Mouse (Mus musculus) frontal cortex, postnatal 25 days (tissue): ENCODE measurements at regions not wholly inside any gene's neighbourhood (a gene's known extent, or its start where the extent isn't known, plus 50 kb on each side); places are given as distances from the start of the nearest gene placed in this dataset.

ENCODE experiments used
- DNase-seq, 2 experiments: peaks; one replicate each; pipeline ENCODE4 v3.0.0; 2022; ENCODE audit warnings: low spot score in 2 of 2

DNA sequence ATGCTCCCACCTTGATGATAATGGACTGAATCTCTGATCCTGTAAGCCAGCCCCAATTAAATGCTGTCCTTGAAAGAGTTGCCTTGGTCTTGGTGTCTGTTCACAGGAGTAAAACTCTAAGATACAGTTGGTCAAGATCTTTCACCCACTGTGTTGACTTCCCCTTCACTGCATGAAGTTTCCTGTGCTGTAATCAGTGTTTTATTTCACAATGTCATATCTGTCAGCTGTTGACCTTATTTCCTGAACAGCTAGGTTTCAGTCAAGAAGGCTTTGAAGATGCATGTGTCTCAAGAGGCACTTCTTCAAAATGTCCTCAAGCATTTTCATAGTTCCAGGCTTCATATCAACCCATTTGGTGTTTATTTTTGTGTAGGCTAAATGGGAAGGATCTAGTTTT, 597.3 kb upstream of the Fam92a start:
- no peak for DNase-seq

DNA sequence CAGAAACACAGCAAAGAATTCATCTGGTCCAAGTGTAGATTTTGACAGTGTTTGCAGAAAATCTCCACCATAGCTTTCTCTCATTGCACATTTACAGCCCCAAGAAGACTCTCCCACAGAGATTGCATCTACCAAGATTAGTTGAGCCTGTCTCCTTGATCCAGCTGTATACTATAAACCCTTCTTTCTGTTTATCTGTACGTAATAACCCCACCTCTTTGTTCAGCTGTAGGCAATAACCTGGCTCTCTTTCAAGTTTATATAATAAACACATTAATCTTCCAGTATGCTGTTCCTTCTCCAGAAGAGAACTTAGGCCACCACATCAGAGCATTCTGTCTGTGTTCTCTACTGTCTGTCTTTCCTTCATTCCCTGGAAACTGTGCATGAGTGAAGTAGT, 594.9 kb upstream of the Fam92a start:
- no peak for DNase-seq

DNA sequence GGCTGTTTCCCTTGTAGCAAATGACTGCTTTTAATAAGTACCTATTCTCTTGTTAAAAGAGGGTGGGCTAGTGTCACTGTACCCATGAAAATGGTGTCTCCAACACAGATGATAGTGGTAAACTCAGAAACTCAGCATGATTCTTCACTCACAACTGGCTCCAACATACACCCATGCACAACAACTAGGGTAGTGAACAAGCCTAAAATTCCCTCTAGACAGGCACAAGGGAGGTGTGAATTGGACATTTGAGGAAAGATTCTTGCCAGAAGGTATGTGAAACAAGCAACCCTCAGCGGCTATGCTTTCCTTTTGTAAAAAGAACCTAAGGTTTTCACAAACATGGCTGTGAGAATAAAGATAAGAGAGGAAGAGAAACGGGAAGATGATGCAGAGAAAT, 579.0 kb upstream of the Fam92a start:
- no peak for DNase-seq

DNA sequence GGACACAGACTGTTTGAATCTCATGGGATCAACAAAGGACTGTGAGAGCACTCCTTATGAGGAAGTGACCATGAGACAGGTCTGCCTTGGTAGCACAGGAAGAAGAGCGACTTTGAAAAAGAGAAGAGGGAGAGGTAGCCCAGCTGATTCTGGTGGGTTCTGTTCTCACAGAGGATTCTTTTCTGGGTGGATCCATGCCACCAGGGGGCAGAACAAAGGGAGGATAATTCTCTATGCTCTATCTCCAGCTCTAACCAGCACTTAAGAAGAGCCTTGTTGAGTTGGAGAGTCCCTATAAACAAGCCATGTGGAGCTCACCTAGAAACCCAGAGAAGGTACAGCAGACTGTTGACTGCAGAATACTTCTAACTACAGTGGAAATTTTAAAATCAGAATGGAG, 578.1 kb upstream of the Fam92a start:
- DNase-seq, result no peak

DNA sequence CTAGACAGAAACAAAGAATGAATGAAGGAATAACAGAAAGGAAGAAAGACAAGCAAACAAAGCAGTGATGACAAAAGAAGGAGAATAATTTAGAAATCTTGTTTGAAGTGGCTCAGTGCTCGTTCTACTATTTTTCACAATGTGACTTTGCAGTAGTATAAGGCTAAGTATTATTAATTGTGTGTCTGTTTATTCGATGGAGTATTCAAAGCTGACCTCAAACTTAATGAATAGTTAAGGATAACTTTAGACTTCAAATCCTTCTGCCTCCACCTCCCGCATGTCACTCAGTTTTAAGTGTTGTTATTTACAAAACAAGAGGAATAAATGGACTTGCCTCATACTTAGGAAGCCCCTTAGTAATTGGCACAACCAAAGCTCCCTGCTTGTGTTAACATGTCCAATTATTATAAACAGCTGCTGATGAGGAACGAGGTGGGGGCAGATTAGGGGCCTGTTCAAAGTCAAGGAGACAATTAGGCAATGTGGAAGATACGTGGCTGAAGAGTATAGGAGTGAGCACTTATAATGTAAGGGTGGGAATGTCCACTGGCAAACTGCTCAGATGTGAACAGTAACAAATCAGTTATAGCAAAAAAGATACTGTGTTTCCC, 572.0 kb upstream of the Fam92a start:
- DNase-seq, result no peak

DNA sequence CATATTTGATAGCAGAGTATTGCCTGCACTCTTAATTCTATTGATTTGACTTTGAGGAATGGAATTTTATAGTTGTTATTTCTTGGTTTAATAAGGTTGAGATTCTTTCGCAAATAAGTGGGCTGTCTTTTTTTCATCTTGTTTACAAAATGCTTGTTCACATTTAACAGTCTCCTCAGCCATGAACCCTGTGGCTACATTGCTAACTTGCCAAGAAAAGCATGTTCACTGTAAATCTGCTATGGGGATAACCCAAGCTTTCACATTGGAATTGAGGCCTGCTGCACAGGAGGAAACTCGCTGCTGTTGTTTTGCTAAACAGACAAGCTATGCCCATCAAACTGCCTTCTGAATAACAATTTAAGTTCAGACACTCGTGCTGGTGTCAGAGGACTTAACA, 564.6 kb upstream of the Fam92a start:
- DNase-seq, result no peak

DNA sequence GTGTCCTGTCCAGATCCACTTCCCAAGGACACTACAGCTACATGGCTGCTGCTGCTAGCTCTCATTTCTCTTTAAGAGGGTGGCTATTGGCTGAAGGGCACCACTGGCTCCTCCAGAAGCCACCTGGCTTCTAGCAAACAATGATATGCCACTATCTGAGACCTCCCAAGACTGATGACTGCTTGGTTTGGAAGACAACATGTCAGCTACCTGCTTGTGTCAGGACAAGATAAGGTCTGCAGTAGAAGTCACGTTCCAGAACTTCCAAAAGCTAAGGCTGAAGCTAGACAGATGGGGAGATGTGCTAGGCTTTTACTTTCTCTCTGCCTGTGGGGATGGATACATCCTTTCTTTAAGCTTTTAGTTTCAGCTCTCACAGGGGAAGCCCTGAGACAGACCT, 528.4 kb upstream of the Fam92a start:
- DNase-seq, result no peak

DNA sequence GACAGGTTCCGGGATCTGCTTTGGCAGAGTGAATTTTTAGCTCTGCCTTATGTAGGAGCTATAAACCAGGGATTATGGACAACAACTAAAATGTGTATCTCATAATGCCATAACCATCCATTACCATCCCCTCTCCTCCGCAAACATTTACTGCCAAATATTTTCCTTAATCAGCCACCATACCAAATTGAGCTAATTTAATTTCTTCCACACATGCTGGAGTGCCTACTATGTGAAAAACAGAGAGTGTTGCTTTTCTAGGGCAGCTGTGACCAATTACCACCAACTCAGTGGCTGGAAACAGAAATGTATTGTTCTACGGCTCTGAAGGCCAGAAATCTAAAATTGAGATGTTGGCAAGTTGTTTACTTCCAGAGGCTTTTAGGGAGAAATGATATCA, 506.0 kb upstream of the Fam92a start:
- no peak for DNase-seq

DNA sequence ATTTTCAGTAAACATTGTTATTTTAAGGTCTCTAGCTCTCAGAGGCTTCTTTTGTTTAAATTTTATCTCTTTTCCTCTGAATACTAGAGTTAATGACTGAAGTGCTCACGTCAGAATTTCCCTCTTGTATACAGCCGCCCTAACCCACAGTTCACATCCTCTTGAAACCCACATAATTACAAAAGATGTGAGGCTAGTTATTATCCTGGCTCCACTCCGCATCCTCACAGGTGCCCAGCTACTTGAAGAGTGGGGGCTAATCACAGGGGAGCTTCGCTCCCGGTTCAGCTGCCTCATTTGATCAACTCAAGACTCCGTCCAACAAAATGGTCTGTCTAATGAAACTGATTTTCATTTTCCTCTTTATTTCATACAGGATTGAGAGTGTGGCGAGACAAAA, 499.6 kb upstream of the Fam92a start:
- DNase-seq, result no peak

DNA sequence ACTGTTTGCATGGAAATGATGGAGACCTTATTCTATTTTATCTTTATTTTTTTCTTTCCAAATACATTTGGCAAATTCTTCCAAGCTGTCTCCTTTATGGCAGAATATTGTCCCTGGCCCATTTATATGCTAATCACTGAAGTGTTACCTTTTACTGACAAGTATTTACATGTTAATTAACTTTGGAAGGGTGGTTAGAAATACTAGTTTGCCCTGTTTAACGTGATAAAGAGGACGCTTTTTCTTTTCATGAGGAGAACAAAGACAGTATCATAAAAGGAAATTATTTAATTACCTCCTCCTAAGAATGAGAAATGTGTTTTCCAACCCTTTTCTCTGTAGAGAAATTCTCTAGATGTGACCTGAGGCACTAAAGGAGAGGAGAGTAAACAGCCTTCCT, 491.4 kb upstream of the Fam92a start:
- no peak for DNase-seq

DNA sequence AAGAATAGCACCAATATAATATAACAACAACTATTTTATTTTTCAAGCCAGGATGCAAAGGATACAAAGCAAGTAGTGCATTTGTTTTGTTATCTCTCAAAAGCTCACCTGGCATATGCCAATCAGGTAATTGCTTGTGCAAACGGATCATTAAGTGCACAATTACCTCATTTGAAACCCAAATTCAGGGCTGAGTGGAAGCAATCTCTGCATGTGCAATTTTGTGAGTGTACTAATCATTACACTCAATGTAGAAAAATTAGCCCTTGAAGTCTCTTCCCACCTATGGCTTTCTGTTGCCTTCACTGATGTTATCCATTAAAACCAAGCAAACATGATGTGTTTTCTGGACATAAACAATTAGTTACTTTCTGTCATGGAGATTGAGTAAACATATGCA, 490.9 kb upstream of the Fam92a start:
- no peak for DNase-seq

DNA sequence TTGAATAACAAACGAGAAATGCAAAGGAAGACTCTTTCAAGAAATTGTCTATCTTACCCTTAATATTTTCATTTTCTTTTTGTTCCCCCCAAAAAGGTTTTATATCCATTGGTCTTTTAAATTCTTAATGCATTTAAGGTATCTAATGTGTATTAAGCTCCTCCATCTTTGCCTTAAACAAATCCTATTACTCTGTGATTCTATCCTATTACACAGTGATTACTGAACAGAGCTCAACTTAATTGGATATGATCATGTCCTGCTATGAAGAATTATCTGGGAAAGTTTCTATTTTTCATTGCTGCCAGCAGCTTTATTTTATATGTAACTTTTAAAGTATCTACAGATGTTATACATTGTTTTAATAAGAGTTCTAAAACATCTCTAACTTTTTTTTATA, 487.3 kb upstream of the Fam92a start:
- no peak for DNase-seq

DNA sequence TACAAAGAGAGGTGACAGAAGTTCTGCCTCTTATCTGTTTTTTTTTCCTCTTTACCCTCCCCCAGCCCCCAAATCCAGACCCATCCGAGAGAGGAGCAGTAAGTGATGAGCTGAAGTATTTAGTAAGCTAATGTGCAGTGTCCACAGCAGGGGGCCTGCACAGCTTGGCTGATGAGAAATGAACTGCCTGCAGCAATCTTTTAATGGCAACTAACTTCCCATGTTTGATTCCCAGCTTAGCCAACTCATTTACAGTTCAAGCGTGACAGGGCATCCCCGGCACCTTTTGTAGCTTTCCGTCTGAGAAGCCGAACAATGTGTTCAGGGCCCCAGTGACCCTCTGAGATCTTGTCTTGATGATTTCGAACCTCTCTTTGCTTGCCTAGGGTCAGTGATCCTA, 486.8 kb upstream of the Fam92a start:
- no peak for DNase-seq

DNA sequence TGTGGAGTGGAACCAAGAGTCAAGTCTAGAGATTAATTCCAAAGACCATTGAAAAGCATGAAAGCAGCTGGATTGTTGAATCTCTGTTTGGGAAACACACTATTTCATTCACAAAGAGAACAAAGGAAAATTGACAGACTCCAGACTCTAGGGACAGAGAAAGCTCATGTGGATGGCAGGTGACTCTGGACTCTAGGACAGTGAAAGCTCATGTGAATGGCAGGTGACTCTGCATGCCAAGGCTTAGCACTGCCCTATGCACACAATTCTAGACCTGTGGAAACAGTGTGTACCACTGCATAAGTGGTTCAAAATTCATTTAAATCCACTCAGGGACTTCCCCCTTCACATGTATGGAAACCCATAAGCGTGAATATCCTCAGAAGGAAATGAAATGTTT, 486.0 kb upstream of the Fam92a start:
- DNase-seq, result no peak

DNA sequence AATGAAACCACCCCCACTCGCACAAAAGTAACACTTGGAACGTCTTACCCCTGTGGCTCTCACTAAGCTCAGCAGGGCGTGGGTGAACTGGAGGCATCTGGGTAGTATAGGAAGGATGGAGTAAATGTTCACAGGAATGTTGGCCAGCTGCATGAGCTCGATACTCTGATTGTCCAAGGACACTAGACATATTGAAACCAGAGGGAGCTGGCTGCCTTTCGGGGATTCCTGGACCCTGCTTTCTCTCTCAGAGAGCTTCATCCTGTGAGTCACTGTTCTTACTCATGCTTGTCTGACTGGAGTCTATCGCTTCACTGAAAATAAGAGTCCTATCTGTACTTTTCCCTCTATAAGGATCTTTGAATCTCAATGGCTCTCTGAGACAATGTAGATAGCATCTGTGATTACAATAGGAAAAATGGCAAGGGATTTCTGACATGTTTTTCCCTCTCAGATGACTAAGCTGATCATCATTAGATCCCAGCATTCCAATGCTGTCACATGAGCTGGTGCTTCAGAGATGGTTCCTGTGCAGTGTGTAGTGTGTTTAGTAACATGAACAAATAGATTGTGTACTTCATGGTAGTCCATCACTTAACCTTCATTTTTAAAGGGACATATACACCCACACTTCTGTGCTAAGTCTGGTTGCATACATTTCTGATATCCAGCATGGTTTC, 485.2 kb upstream of the Fam92a start:
- DNase-seq, result no peak

DNA sequence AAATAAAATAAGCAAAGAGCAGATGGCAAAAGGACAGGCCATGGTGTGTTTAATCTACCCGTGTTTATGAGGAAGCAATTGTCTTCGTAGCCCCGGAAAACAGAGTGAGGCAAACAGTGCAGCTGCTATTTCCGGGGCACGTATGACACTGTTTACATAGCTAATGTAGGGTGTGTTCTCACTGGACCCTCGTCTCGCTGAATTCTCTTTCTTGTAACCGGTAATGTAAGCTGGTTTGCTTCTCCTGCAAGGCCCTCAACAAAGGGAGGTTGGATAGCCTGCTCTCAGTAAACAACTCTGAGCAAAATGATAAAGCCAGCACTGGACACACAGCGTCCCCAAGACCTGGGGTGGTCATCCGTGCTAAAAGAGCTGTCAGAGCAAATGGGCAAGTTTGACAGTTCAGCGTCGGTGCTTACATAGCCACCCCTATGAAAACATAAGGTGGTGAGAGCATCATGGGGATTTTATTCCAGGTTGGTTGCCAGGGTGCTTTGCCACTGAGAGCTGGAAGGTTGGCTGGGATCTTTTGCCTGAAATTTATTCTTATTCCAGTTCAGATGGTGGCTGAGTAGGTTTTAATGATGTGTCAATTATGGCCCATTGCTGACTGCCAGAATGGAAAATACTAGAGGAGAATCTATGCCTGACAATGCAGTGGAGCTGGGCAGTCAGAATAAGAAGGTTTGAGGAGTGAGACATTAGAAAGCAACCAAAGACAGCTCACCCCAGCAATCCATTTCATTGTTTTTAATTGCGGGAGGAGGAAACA, 483.8 kb upstream of the Fam92a start:
- DNase-seq, result no peak

DNA sequence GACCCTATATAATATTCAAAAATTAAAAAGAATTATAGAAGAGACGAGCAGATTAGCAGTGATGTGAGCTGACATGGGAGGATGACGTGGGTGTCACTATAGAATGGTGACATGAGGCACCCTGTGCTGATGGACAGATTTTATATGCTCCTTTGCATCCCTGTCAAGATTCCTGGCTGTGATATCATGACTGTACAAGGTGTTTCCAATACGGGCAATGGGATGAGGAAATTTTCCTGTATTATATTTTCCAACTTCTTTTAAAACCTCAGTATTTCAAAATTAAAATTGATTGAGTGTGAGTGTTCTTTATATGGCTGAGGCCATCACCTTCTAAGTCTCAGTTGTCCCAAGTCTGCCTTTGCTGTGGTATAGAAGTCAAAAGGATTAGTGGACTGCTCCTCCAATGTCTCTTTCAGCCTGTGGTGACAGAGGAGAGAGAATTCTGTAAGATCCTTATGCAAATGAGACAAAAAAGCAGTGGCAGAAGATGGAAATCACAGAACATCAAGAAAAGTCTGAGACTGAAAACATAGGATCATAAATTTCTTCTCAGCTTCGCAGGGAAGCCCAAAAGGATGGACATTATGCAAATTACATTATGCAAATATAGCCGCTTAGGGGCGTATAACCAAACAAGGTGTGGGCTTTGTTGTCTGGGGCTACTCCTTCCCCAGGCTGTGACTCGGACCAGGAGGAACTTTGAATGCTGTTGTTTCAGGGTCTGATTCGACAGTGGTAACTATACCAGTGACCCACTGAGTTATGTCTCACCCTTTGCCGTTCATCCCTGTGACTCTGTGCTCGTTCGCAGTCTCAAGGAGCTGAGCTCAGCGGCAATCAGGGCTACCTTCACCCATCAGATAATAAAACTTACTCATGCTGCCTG, 483.0 kb upstream of the Fam92a start:
- DNase-seq, result no peak

DNA sequence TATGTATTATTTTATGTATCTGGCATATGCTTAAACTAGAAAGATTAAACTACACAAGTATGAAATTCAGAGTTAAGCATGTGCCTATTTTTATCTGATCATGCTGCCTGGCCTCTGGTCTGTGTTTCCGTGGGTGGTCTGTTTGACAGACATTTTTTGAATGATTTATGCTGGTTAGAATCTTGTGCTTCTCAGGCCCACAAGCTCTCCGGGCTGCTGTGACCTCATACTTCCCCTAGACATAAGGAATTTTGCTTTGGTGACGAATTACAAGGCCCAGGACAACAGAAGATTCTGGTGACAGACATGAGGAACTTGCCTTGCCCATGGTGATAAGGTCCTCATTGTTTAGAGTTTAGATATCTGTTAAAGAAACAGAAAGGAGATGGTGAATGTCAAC, 475.9 kb upstream of the Fam92a start:
- DNase-seq, result no peak

DNA sequence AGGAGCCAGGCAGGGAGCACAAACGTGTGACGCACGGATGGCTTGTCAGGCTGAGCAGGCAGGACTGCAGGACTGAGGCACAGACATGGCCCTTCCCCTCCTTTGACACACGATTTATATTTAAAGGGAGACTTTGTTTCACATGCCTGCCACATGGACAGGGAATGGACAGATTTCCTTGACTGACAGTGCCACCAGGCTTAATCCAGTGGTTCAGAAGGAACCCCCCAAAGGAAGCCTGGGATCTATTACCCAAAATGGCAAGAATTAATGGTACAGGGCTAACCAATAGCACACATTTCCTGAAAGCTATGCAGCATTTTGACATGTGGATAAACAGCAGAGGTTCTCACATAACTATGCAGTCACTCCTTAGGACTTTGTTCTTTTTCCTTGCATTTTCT, 470.7 kb upstream of the Fam92a start:
- no peak for DNase-seq

DNA sequence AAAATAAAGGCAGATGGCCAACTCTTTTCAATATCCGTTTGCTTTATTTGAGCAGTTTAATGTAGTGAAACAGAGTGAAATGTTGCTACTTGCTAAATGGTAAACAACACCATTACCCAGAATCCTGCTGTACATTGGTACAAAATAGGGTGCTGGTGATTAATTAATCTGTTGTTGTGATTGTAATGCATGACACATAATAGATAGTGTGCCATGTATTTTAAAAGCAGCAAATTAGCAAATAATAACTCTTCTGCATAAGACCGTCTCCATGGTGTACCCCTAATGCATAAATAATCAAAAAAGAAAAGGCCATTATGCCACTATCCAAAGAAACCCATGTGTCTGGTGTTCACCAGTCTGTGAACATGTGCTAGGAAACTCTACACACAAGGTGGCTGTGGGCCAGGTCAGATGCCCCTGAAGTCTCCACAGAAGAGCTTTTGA, 457.6 kb upstream of the Fam92a start:
- DNase-seq, result no peak

DNA sequence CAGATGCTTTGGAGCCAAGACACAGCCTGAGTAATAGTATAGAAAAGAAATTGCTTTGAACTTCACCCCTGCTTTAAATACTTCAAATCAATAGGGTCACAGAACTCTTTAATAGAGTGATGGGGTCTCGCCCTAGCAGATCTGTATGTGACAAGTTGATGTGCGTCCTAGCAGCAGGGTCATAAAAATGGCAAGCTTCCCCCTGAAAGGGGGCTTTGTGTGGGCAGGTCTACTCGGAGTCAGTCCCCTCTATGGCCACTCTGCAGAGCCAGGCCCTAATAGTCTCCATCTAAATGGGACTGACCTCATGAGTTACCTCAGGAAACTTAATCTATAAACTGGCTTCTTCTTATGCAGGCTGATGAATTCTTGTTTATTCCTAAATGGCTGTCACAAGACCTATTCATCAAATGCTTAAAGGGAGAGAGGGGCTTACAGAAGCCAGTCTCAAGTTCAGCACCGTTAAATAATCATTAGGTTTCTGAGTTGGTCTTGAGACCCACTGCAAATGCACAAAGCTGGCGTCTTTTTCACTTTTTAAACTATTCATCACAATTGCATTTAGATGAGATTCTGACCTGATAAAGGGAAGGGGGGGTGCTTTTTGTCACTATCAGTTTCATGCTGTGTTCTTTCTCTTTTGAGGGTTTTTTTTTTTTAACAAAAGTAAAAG, 457.0 kb upstream of the Fam92a start:
- DNase-seq, result no peak
